Mouse (Mus musculus): ENCODE measurements around the gene Ptk7.

Ptk7 gene

GRCm38 (mm10) chr17:46609721-46610514 lies 19.4 kb downstream of the Ptk7 start:
- in situ Hi-C loops (cut with MboI, MseI), result no loop called here

- in situ Hi-C loops (cut with MboI, MseI), result no loop called here
Observed at GRCm38 (mm10) chr17:46605987-46606386, 23.3 kb downstream of the Ptk7 start.

GRCm38 (mm10) chr17:46605126-46605525 lies 24.2 kb downstream of the Ptk7 start:
- in situ Hi-C loops (cut with MboI, MseI), result no loop called here

- in situ Hi-C loops (cut with MboI, MseI), result no loop called here
Observed at GRCm38 (mm10) chr17:46603229-46603628, 26.1 kb downstream of the Ptk7 start.

- in situ Hi-C loops (cut with MboI, MseI), result no loop called here
Observed at GRCm38 (mm10) chr17:46602212-46602611, 27.1 kb downstream of the Ptk7 start.

GRCm38 (mm10) chr17:46600569-46600968 lies 28.7 kb downstream of the Ptk7 start:
- in situ Hi-C loops (cut with MboI, MseI), result no loop called here

- in situ Hi-C loops (cut with MboI, MseI), result no loop called here
Observed at GRCm38 (mm10) chr17:46598963-46599362, 30.3 kb downstream of the Ptk7 start.

- in situ Hi-C loops (cut with MboI, MseI), result no loop called here
Observed at GRCm38 (mm10) chr17:46597956-46598355, 31.3 kb downstream of the Ptk7 start.

- in situ Hi-C loops (cut with MboI, MseI), result no loop called here
Observed at GRCm38 (mm10) chr17:46595336-46595735, 34.0 kb downstream of the Ptk7 start.

- in situ Hi-C loops (cut with MboI, MseI), result no loop called here
Observed at GRCm38 (mm10) chr17:46594606-46595005, 34.7 kb downstream of the Ptk7 start.

- in situ Hi-C loops (cut with MboI, MseI), result no loop called here
Observed at GRCm38 (mm10) chr17:46593124-46593523, 36.2 kb downstream of the Ptk7 start.

GRCm38 (mm10) chr17:46591406-46591805 lies 37.9 kb downstream of the Ptk7 start:
- in situ Hi-C loops (cut with MboI, MseI), result no loop called here

- in situ Hi-C loops (cut with MboI, MseI), result no loop called here
Observed at GRCm38 (mm10) chr17:46590439-46590838, 38.9 kb downstream of the Ptk7 start.

- in situ Hi-C loops (cut with MboI, MseI), result no loop called here
Observed at GRCm38 (mm10) chr17:46589635-46590314, 39.5 kb downstream of the Ptk7 start.

- in situ Hi-C loops (cut with MboI, MseI), result no loop called here
Observed at GRCm38 (mm10) chr17:46588913-46589312, 40.4 kb downstream of the Ptk7 start.

- in situ Hi-C loops (cut with MboI, MseI), result no loop called here
Observed at GRCm38 (mm10) chr17:46588173-46588572, 41.1 kb downstream of the Ptk7 start.

- in situ Hi-C loops (cut with MboI, MseI), result no loop called here
Observed at GRCm38 (mm10) chr17:46586327-46586726, 43.0 kb downstream of the Ptk7 start.

GRCm38 (mm10) chr17:46578650-46579049 lies 50.7 kb downstream of the Ptk7 start:
- in situ Hi-C loops (cut with MboI, MseI), result no loop called here

- in situ Hi-C loops (cut with MboI, MseI), result no loop called here
Observed at GRCm38 (mm10) chr17:46576070-46576469, 53.2 kb downstream of the Ptk7 start.

GRCm38 (mm10) chr17:46574535-46574934 lies 54.8 kb downstream of the Ptk7 start:
- in situ Hi-C loops (cut with MboI, MseI), result no loop called here

- in situ Hi-C loops (cut with MboI, MseI), result no loop called here
Observed at GRCm38 (mm10) chr17:46571005-46571404, 58.3 kb downstream of the Ptk7 start.

GRCm38 (mm10) chr17:46559146-46559545 lies 70.2 kb downstream of the Ptk7 start:
- in situ Hi-C loops (cut with MboI, MseI), result loop anchor here in 1 of 2 experiments (10.0 kb wide), 1 partner anchor 446 kb away; no protein-coding TSS in a partner anchor

GRCm38 (mm10) chr17:46558151-46558550 lies 71.2 kb downstream of the Ptk7 start:
- in situ Hi-C loops (cut with MboI, MseI), result loop anchor here in 1 of 2 experiments (10.0 kb wide), 1 partner anchor 447 kb away; no protein-coding TSS in a partner anchor

Measured in T-helper 17 cell (primary cell).